Mouse (Mus musculus) liver, embryonic 15.5 days (tissue): ENCODE measurements at regions not wholly inside any gene's neighbourhood (a gene's known extent, or its start where the extent isn't known, plus 50 kb on each side); places are given as distances from the start of the nearest gene placed in this dataset.

Experiments used
- ATAC-seq: fragments of 200-750 bp; cut with Nextera tagmentation; 2 replicates; pipeline ENCODE4 v1.8.0; 2017; ENCODE audit warnings: moderate number of reproducible peaks, mild to moderate bottlenecking, moderate library complexity; ENCODE audit not compliant: insufficient read depth
- H3K27ac ChIP-seq: fragments of 300-500 bp; sonication (generic); replicated peaks from 2 replicates; pipeline ENCODE4 v1.5.1; 2015; ENCODE audit warnings: mild to moderate bottlenecking, inconsistent platforms
- H3K27me3 ChIP-seq: fragments of 300-500 bp; sonication (generic); 2 replicates; pipeline ENCODE4 v1.6.1; 2015; ENCODE audit warnings: mild to moderate bottlenecking, inconsistent platforms
- H3K36me3 ChIP-seq: fragments of 300-500 bp; sonication (generic); replicated peaks from 2 replicates; pipeline ENCODE4 v1.6.1; 2015; ENCODE audit warnings: moderate library complexity, mild to moderate bottlenecking, inconsistent platforms
- H3K4me1 ChIP-seq: fragments of 300-500 bp; sonication (generic); replicated peaks from 2 replicates; pipeline ENCODE4 v1.6.1; 2015; ENCODE audit warnings: inconsistent platforms
- H3K4me2 ChIP-seq: fragments of 300-500 bp; sonication (generic); 2 replicates; pipeline ENCODE4 v1.6.1; 2015; ENCODE audit warnings: moderate library complexity, mild to moderate bottlenecking, inconsistent platforms
- H3K4me3 ChIP-seq: fragments of 300-500 bp; sonication (generic); replicated peaks from 2 replicates; pipeline ENCODE4 v1.5.1; 2015; ENCODE audit warnings: mild to moderate bottlenecking, inconsistent platforms
- H3K9ac ChIP-seq: fragments of 300-500 bp; sonication (generic); 2 replicates; pipeline ENCODE4 v1.6.1; 2015; ENCODE audit warnings: moderate library complexity, mild to moderate bottlenecking, inconsistent platforms
- H3K9me3 ChIP-seq: fragments of 300-500 bp; sonication (generic); replicated peaks from 2 replicates; pipeline ENCODE4 v1.6.1; 2016; ENCODE audit warnings: inconsistent platforms
- WGBS: fragments of 180-500 bp; shearing (Covaris S2); methylation state at CpG from one replicate; pipeline ENCODE4 v1.1.7; 2015; ENCODE audit warnings: mixed read lengths; ENCODE audit not compliant: insufficient replicate concordance; 5-methylcytosine and 5-hydroxymethylcytosine counted together

DNA sequence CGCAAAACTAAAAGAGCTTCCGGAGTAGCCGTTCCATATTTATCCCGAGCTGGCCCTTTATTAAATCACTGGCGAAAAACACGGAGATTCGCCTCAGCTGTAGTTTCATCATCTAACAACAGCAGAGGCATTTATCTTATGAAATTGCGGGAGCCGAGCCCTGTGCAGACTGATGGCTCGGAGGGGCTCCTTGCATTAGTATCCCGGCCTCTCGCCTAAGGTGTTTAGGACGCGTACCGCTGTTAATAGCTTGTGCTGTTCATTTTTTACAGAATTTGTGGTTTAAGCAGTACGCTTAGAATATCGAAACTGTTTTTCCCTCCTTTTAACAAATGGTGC, 361.9 kb downstream of the En1 start:
- Histone ChIP-seq H3K4me1 (no peaks in the 10 kb centered on the region), H3K9me3 (no peaks in the 10 kb centered on the region), H3K4me3 (no peak overlapping the region), H3K4me2 (no peak overlapping the region), H3K27me3 (no peaks in the 10 kb centered on the region), H3K9ac (no peak overlapping the region), H3K27ac (no peak overlapping the region), H3K36me3 (no peaks in the 10 kb centered on the region)
- no peak for ATAC-seq
- WGBS = 57% methylated on average over 17 of the region's 17 CpGs

DNA sequence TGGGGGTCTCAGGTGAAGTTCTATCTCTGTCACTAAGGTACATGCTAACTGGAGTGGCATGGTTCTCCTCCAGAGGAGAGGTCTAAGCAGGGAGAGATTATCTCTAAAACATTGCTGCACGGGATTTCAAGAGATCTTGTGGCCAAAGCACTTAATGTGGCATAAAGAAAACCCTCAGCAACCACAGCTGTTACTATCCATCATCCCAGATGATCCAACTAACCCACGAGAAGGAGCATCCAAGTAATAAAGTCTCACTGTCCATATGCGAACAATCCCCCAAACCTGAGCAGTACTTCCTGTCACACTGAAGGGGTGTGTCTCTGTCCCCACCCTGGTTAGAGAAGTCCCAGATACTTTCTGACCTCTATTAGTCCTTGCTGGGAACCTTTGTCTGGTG, 363.9 kb downstream of the En1 start:
- H3K36me3 ChIP-seq = no peaks in the 10 kb centered on the region
- no peak for ATAC-seq
- H3K4me2 ChIP-seq = no peak overlapping the region
- H3K9ac ChIP-seq = no peak overlapping the region
- no peak overlapping the region for H3K4me3 ChIP-seq
- H3K4me1 ChIP-seq = no peaks in the 10 kb centered on the region
- no peak overlapping the region for H3K27ac ChIP-seq
- 42% methylated on average over 3 of the region's 3 CpGs for WGBS
- no peaks in the 10 kb centered on the region for H3K9me3 ChIP-seq
- H3K27me3 ChIP-seq = no peaks in the 10 kb centered on the region

DNA sequence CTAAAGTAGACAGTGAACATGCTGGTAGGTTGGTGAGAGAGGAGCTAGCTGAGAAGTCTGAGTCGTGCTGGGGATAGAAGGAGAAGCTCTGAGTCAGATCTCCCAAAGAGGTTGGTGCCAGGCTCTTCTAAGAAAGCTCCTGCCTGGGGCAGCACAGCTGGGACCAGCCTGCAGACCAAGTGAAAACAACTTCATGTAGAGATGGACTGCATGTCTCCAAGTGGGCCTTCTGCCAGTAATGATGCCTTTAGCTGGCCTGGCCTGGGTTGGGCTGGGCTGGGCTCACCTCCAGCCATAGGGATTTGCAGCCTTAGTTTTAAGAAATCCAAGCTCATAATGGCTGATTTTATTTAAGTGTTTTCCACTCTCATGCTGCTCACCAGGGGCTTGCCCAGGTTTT, 357.7 kb downstream of the Insig2 start:
- H3K4me2 ChIP-seq = no peak overlapping the region
- no peak overlapping the region for H3K4me3 ChIP-seq
- H3K27ac ChIP-seq = no peak overlapping the region
- no peaks in the 10 kb centered on the region for H3K9me3 ChIP-seq
- no peak for ATAC-seq
- H3K4me1 ChIP-seq = no peaks in the 10 kb centered on the region
- 43% methylated on average over 1 of the region's 1 CpGs for WGBS
- H3K9ac ChIP-seq = no peak overlapping the region
- no peaks in the 10 kb centered on the region for H3K27me3 ChIP-seq
- no peaks in the 10 kb centered on the region for H3K36me3 ChIP-seq

DNA sequence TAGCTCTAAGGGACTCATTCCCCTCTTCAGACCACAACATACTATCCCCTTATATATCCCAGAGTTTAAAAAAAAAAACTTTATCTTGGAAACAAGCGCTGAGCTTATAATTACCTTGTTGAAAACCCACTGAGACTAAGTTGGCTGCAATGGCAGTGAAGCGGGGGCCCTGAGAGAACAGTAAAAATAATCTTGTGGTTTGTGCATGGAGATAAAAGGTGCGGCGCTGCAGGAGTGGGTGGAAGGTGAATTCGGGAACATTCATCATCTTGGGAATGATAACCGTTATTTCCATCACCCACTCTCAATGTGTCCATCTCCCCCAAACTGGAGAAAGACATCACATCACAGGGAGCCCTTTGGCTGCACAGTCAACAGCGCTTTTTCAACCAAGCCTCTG, 327.9 kb downstream of the Insig2 start:
- H3K4me2 ChIP-seq = no peak overlapping the region
- WGBS = 61% methylated on average over 7 of the region's 7 CpGs

DNA sequence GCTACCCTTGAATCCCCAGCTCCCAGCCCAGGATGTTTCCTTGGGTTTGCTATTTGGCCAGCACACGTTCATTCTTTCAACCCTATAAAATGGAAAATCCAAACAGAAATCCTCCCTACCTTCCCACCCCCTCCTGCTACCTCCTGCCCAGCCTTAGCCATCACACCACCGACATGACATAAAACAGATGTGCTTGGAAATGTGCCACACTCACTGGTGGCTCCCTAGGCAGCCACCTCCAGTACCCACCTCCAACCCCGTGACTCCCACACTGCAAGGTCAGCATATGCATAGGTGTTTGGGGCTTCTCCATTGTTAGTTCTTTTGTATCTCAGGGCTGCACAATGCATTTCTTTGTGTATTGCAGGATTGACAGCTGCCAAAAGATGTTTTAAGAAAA, 327.2 kb downstream of the Insig2 start:
- no peaks in the 10 kb centered on the region for H3K4me1 ChIP-seq
- ATAC-seq = no peak
- no peak overlapping the region for H3K4me3 ChIP-seq
- H3K27me3 ChIP-seq = no peaks in the 10 kb centered on the region
- no peak overlapping the region for H3K9ac ChIP-seq
- no peaks in the 10 kb centered on the region for H3K9me3 ChIP-seq
- H3K27ac ChIP-seq = no peak overlapping the region
- H3K4me2 ChIP-seq = no peak overlapping the region
- 25% methylated on average over 3 of the region's 3 CpGs for WGBS
- H3K36me3 ChIP-seq = no peaks in the 10 kb centered on the region

More for the DNA sequence above, 327.9 kb downstream of the Insig2 start:
- no peak for ATAC-seq
- H3K27ac ChIP-seq = no peak overlapping the region
- no peak overlapping the region for H3K9ac ChIP-seq
- H3K27me3 ChIP-seq = no peaks in the 10 kb centered on the region
- H3K4me3 ChIP-seq = no peak overlapping the region
- H3K9me3 ChIP-seq = no peaks in the 10 kb centered on the region
- no peaks in the 10 kb centered on the region for H3K36me3 ChIP-seq
- H3K4me1 ChIP-seq = no peaks in the 10 kb centered on the region

DNA sequence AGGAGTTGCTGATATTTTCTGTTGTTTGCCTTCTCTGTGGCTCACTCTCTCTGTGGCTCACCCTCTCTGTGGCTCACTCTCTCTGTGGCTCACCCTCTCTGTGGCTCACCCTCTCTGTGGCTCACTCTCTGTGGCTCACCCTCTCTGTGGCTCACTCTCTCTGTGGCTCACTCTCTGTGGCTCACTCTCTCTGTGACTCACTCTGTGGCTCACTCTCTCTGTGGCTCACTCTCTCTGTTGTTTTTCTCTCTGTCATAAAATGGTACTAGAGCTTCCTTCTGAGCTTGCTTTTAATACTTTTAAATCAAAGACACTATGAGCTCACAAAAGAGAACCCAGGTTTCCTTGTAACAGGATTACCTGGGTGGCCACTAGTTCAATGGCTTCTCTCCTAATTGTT, 320.3 kb downstream of the Insig2 start:
- Histone ChIP-seq H3K27ac (no peak overlapping the region), H3K4me3 (no peak overlapping the region), H3K9me3 (no peaks in the 10 kb centered on the region), H3K27me3 (no peaks in the 10 kb centered on the region), H3K36me3 (no peaks in the 10 kb centered on the region), H3K9ac (no peak overlapping the region), H3K4me2 (no peak overlapping the region), H3K4me1 (no peaks in the 10 kb centered on the region)
- ATAC-seq = no peak

DNA sequence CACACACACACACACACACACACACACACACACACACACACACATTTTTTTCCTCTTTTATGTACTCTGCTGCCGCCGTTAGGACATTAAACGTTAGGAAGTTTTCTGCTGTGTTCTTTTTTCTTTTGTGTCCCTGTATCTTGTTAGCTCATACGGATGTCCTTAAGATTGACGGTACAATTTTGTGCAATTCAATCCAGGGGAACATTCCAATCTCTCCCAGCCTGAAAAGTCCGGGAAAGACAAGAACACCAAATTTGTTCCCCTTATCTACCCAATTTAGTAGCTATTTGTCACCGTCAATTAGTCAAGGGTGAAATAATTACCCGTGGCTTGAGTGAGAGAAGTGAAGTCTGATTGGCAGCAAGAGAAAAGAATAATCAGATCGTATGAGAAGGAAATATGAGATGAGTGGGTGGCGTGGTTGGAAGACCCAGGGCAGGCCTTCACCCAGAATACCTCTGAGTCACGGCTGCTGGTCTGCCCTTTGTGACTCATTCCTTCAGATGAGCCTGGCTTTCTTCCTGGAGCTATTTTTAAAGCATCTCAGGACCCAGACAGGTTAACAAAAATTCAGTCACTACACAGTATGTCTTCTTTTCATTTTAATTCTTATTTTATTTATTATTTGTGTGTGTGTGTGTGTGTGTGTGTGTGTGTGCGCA, 318.4 kb downstream of the Insig2 start:
- 59% methylated on average over 12 of the region's 12 CpGs for WGBS
- H3K4me2 ChIP-seq = no peak overlapping the region
- no peak for ATAC-seq

DNA sequence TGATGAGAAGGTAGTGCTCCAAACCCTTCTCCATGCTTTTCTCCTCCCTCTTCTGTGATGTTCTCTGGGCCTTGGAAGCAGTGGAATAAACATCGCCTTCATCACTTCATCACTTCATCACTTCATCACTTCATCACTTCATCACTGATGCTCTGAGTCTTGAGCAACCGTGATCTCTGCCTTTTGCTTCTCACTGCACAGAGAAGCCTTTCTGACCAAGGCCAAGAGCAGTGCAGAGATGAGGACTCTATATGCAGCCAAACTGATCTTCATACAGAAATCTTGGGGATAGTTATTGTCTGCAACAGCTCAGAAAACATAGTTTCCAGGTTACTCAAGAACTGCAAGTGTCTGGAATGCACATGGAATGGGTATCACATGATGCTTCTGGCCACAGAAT, 303.0 kb downstream of the Insig2 start:
- Histone ChIP-seq H3K9me3 (no peaks in the 10 kb centered on the region), H3K9ac (no peak overlapping the region), H3K27ac (no peak overlapping the region), H3K36me3 (no peaks in the 10 kb centered on the region), H3K4me3 (no peak overlapping the region), H3K4me2 (no peak overlapping the region), H3K27me3 (no peaks in the 10 kb centered on the region), H3K4me1 (no peaks in the 10 kb centered on the region)
- 74% methylated on average over 2 of the region's 2 CpGs for WGBS
- no peak for ATAC-seq

More for the DNA sequence above, 318.4 kb downstream of the Insig2 start:
- no peaks in the 10 kb centered on the region for H3K9me3 ChIP-seq
- H3K4me1 ChIP-seq = no peaks in the 10 kb centered on the region
- H3K27me3 ChIP-seq = no peaks in the 10 kb centered on the region
- no peak overlapping the region for H3K27ac ChIP-seq
- no peak overlapping the region for H3K9ac ChIP-seq
- H3K4me3 ChIP-seq = no peak overlapping the region
- no peaks in the 10 kb centered on the region for H3K36me3 ChIP-seq

DNA sequence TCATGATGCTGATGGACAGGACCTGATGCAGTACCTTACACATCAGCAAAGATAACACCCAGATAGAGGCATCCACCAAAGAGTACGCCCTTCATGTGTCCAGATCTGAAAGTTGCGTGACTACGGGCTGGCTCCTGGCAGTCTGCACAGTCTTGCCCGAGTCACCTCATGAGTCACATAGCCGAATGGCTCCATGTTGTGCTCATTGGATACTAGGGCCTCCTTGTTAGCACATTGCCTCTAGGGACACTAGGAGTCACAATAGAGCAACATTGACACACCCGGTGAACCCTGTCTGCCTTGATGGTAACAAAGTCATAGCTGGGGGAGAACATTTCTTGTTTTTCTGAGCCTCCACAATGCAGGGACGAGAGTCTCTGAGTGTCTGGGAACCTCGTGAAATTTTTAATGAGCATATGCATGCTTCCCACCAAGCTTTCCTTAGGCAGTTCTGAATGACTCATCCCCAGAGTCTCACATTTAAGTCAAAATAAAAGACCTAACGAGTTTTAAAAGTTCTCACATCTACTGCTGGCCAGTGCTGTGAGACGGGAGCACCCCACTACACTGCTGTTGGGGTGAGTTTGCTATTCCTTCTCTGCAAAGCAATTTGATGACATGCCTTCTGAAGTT, 297.5 kb downstream of the Insig2 start:
- Histone ChIP-seq H3K4me3 (no peak overlapping the region), H3K36me3 (no peaks in the 10 kb centered on the region), H3K9ac (no peak overlapping the region), H3K9me3 (no peaks in the 10 kb centered on the region), H3K27ac (no peak overlapping the region), H3K27me3 (no peaks in the 10 kb centered on the region), H3K4me1 (no peaks in the 10 kb centered on the region), H3K4me2 (no peak overlapping the region)
- WGBS = 68% methylated on average over 10 of the region's 10 CpGs
- ATAC-seq = no peak

DNA sequence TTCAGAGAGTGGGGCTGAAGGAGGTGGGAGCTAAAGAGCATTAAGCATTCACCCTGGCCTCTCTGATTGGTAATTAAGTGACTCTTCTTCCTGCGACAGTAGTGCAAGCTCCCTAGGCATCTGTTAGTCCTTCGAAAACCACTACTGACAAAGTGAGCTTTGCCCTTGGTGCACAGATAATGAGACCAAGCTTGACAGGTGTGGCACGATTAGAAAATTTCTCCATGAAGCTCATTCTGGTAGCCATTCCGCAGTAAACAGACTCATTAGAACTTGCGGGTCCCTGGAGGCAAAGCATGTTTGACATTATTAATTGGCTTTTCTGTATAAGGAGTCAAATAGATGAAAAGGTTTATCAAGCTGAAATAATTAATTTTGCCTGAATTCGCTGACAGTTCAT, 285.8 kb downstream of the Insig2 start:
- Histone ChIP-seq H3K27ac (no peak overlapping the region), H3K36me3 (no peaks in the 10 kb centered on the region), H3K9me3 (no peaks in the 10 kb centered on the region), H3K27me3 (no peaks in the 10 kb centered on the region), H3K4me3 (no peak overlapping the region), H3K9ac (no peak overlapping the region), H3K4me1 (no peaks in the 10 kb centered on the region), H3K4me2 (no peak overlapping the region)
- 60% methylated on average over 6 of the region's 6 CpGs for WGBS
- ATAC-seq = no peak

DNA sequence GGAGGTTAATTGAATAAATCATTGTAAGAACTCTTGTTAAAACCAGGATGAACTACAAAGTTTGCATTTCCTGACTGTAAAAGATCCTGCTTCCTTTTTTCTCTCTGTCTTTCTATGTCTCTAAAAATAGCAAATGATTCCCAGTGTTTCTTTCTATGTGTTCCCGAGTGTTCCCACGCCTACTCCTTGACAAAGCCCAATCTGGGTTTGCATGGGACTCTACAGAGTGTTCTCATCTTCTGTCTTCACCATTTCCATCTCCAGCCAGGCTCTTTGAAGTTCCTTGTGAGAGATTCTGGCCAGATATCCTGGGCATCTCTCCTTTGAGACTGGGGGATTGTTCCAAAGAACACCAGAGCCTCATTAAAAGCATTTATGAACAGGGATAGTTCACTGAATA, 285.0 kb downstream of the Insig2 start:
- Histone ChIP-seq H3K36me3 (no peaks in the 10 kb centered on the region), H3K4me2 (no peak overlapping the region), H3K4me1 (no peaks in the 10 kb centered on the region), H3K9me3 (no peaks in the 10 kb centered on the region), H3K27me3 (no peaks in the 10 kb centered on the region), H3K9ac (no peak overlapping the region), H3K27ac (no peak overlapping the region), H3K4me3 (no peak overlapping the region)
- 25% methylated on average over 2 of the region's 2 CpGs for WGBS
- ATAC-seq = no peak

DNA sequence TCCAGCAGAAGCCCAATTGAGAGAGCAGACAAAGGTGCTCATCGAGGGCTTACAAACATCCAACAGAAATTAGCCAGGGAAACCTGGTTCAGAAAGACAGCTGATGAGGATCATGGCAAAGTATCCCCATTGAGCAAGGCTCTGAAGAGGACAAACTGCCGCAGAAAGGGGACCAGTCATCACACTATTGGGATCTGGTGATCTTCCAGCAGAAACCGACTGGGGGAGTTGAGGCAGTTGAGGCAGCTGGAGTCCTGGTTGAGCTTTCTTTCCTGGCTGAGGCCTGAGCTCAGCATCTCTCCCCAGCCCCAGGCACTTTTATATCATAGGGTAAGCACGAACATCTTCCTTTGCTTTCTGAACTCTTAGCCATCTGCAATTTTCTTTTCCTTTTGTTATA, 282.7 kb downstream of the Insig2 start:
- H3K4me2 ChIP-seq = no peak overlapping the region
- 61% methylated on average over 4 of the region's 4 CpGs for WGBS
- H3K9ac ChIP-seq = no peak overlapping the region
- H3K27ac ChIP-seq = no peak overlapping the region
- H3K9me3 ChIP-seq = no peaks in the 10 kb centered on the region
- H3K36me3 ChIP-seq = no peaks in the 10 kb centered on the region
- ATAC-seq = no peak
- no peak overlapping the region for H3K4me3 ChIP-seq
- no peaks in the 10 kb centered on the region for H3K27me3 ChIP-seq
- H3K4me1 ChIP-seq = no peaks in the 10 kb centered on the region
